Mouse (Mus musculus): ENCODE measurements around the gene Reps1.
"Not testable (repeated sequence)": the region's sequence is repeated elsewhere in the genome, so short reads cannot be mapped to it uniquely, and the experiment has no call there.

Reps1 gene

DNA sequence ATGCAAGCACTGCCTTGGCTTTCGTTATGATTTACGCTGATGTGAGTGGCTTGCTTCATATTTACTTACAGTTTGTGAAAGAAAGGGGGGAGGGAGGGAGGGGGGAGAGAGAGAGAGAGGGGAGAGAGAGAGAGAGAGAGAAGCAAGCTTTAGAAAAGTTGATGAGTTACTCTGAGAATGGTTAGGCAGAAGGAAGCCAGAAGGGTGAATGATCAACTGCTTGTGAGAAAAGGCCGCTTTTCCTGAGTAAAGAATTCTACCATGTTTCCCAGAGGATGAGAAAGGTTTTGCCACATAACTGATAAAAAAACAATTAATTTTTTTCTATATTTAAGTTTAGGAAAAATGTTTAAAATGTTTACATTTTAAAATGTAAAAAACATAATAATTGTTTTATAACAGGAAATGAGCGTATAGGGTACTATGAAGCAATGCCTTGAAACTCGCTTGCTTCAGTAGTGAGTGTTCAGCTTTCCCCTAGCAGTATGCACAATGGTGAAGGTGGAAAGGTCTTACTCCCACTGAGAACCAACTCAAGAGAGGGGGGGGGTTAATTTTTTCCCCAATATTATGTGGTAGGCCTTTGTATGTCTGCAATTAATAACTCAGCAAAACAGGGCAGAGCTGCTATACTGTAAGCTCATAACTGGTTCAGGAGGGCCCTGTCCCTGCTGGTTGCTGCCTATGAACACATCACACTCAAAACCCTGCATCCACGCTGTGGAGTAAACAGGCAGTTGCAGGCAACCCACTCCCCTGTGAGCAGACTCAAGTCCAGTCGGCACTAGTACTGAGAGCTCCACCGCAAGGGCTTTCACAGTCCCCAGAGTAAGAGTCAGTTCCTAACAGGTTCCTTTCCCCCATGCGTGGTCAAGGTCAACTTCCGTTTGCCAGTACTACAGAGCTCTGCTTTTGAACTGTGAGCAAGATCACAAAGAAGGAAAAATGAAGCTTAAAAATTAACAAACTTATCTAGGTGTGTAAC, 76.3 kb downstream of the Reps1 start:
- no peak for DNase-seq (ENCODE audit: inconsistent age in 2 of 2, low spot score in 1 of 2)

DNA sequence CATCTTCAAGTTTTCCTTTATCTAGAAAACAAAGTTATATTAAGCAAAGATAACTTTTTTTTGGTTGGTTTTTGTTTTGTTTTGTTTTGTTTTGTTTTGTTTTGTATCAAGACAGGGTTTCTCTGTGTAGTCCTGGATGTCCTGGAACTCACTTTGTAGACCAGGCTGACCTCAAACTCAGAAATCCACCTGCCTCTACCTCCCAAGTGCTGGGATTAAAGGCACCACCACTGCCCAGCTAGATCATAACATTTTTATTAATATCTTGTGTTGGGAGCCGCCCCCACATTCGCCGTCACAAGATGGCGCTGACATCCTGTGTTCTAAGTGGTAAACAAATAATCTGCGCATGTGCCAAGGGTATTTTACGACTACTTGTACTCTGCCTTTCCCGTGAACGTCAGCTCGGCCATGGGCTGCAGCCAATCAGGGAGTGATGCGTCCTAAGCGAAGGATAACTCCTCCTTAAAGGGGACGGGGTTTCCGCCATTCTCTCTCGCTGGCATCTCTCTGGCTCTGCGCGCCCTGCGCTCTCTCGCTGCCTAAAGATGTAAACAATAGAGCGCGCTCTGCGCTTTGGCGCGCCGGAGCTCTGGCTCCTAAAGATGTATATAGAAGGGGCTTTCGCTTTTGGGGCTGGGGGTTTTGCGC, 83.3 kb downstream of the Reps1 start:
- not testable (repeated sequence) for DNase-seq (ENCODE audit: inconsistent age in 2 of 2, low spot score in 1 of 2)

DNA sequence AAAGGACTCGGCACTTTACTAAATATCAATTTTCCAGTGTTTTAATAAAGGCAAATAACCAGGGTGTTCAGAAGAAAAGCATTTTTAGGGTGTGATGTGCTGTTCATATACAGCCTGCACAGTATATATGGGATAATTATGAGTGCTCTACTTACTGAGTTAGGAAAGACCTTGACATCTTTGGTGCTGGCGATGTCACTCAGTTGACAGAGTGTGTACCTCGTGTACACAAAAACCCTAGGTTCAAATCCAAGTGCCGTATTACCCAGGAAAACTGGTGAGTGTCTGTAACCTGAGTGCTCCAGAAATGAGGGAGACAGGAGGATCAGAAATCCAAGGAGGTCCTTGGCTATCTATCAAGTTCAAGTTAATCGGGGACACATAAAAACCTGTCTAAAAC, 84.0 kb downstream of the Reps1 start:
- no peak for DNase-seq (ENCODE audit: inconsistent age in 2 of 2, low spot score in 1 of 2)

DNA sequence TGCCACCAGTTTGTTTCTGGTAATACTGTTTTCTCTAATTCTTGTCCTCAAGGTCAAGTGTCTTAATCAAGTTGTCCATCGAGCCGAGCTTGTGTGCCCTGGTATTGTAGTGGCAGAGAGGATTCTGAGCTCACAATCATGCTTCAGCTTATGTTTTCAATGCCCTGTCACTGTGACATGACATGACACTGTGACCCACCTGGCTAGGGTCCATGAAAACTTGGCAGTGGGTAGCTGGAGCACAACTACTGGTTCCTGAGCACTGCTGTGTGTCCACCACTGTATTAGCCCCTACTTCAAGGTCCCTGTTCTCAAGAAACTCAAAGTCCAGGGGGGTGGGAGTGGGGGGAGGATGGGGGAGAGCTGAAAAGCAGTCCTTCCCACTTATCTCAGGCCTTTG, 85.7 kb downstream of the Reps1 start:
- no peak for DNase-seq (ENCODE audit: inconsistent age in 2 of 2, low spot score in 1 of 2)

DNA sequence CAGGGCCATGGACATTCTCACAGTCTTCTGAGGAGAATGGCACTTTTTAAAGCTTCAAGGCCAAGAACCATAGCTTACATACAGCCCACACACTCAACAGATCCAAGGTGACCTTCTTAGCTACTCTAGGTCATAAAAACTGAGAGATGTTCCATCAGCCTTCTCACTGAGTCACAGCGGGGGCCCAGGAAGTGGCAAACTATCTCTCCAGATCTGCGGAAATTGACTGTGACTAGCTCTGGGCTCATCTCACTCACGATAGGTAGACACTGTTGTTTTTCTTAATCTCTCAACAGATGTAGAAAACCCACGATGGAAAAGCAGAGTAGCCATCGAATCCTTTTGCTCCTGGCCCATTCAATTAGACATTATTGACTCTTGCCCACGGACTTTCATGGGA, 86.6 kb downstream of the Reps1 start:
- no peak for DNase-seq (ENCODE audit: inconsistent age in 2 of 2, low spot score in 1 of 2)

DNA sequence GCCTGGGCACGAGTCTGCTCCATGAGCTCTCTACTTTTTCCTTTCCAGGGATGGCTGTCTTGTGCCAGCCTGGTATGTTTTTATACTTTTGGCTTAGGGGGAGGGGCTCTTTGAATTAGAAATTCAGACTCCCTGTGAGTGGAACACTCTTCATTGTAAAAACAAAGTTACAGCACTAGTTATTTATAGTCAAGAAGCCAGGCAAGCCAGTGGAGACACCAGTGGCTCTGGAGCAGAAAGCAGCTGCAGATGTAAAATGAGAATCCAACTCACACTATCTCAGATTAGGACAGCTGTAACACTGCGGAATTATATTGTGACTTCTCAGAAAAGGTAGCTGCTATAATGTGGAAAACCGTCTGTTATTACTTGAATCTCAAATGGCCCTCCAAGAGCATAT, 91.6 kb downstream of the Reps1 start:
- no peak for DNase-seq (ENCODE audit: inconsistent age in 2 of 2, low spot score in 1 of 2)

DNA sequence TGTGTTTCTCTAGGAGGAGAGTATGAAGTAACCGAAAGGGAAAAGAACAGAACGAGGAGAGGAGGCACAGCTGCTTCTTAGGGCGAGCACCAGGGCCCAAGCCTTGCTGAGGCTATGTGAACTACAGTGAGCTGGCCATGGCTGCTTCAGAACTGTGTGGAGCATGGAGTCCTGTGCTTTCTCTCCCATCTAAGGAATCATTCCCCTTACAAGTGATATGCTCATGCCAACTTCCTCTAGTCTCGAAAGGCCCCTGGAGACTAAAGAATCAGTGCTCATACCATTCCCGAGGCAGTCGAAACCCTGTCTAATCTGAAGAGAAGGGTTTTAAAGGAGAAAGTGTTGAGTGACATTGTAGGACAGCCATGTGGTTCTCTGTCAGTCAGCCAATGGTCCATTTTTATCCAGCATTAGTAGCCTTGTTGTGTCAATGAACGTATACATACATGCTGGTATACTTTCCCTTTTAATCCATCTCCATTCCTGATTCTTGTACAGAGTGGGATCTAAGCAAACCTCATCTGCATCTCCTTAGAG, 106.8 kb downstream of the Reps1 start:
- no peak for DNase-seq (ENCODE audit: inconsistent age in 2 of 2, low spot score in 1 of 2)

Measured in adrenal gland, adult (tissue).